Mouse (Mus musculus) E14TG2a.4 (cell line): ENCODE data around the gene Tmem100.

ENCODE experiments used
- CTCF ChIP-seq: conservative IDR thresholded peaks from 2 replicates; pipeline ENCODE4 v1.5.1; 2014; ENCODE audit warnings: low read length
- NANOG ChIP-seq: IDR thresholded peaks from 2 replicates; pipeline ENCODE4 v1.6.1; 2014; ENCODE audit warnings: borderline replicate concordance, low read length, mixed read lengths
- POU5F1 ChIP-seq: IDR thresholded peaks from 2 replicates; pipeline ENCODE4 v1.6.1; 2014; ENCODE audit warnings: low read length, borderline replicate concordance

GRCm38 (mm10) chr11:90013657-90014056, 16.5 kb upstream of the Tmem100 start:
- no peak for TF ChIP-seq CTCF
- TF ChIP-seq NANOG: no peak
- no peak for TF ChIP-seq POU5F1
